Comparison of ENCODE assay signal across 20 mouse cellular contexts in the genomic region with DNA sequence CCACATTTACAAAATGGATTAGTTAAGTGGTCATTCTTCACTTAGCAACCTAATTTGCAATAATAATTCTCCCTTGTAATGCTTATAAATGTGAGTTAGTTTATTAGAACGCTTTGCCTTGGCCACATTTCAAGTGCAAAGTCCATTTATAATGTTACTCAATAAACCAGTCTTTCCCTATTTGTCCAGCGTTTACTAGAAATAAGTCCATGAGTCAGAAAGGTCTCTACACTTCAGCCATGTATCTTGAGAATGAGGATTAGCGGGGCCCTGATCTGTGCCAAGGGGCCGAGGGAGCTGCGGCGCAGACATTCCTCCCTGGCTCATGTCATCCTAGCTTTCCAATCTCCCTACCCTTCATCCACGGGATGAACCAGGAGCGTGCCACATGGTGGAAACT.
DNase-seq lines count a peak whose midpoint lies in the region; ATAC-seq and TF ChIP-seq lines count a peak whose summit lies in the region.
"Had no signal": no experiment of that assay in that cellular context is flagged by ENCODE, and none has a peak within 500 bp of the region (broad histone marks: within the 10 kb centered on the region; RNA-seq: fewer than 3 reads in every experiment).

No protein-coding gene starts in this region.

- in situ Hi-C loops in Patski (cut with MboI; ENCODE audit: low pct_unique_long_range_greater_than_20kb): no loop called here

- no peak for TF ChIP-seq POLR2A in liver, adult 2 months (IDR thresholded peaks at IDR 0.05; ENCODE audit: extremely low read depth, insufficient read depth, low read length)

- 41% methylated on average over 8 of the region's 8 CpGs for WGBS in liver, adult 2 months
- WGBS in liver, embryonic 12.5 days (ENCODE audit: insufficient replicate concordance): 83% methylated on average over 8 of the region's 8 CpGs
- 38% methylated on average over 8 of the region's 8 CpGs for WGBS in stomach, embryonic 15.5 days

- peak overlapping the region; percentile 23 for H3K27ac ChIP-seq in liver, adult 2 months (replicated peaks; ENCODE audit: insufficient read depth, low read depth, low read length)
- no peak overlapping the region for H3K27ac ChIP-seq in liver, embryonic 12.5 days
- H3K27ac ChIP-seq in stomach, embryonic 15.5 days: peak overlapping the region; percentile 75
- H3K27ac ChIP-seq: embryonic facial prominence, embryonic 15.5 days; limb, embryonic 15.5 days; neural tube, embryonic 13.5 days had no signal

- no peaks in the 10 kb centered on the region for H3K79me2 ChIP-seq in liver, adult 2 months (ENCODE audit: control insufficient read depth, insufficient read depth, low read length)

- no peak overlapping the region for H3K9ac ChIP-seq in liver, adult 2 months (ENCODE audit: low read depth, low read length)
- no peak overlapping the region for H3K9ac ChIP-seq in liver, embryonic 12.5 days
- no peak overlapping the region for H3K9ac ChIP-seq in stomach, embryonic 15.5 days
- H3K9ac ChIP-seq: embryonic facial prominence, embryonic 15.5 days; forebrain, postnatal 0 days; limb, embryonic 15.5 days; liver, postnatal 0 days; neural tube, embryonic 13.5 days had no signal

- intact Hi-C loops in heart, postnatal 10 days (cut with DNase I): no loop called here
- intact Hi-C loops in left cerebral cortex, postnatal 14 days (cut with DNase I): loop anchor here (2.0 to 10.0 kb wide), 2 partner anchors 98 to 590 kb away; no protein-coding TSS in a partner anchor

- no peak overlapping the region for H3K4me2 ChIP-seq in liver, embryonic 12.5 days
- H3K4me2 ChIP-seq in stomach, embryonic 15.5 days: no peak overlapping the region; the same call in 1 of the 2 replicates
- H3K4me2 ChIP-seq: embryonic facial prominence, embryonic 15.5 days; limb, embryonic 15.5 days; midbrain, embryonic 11.5 days; neural tube, embryonic 13.5 days had no signal

- no peaks in the 10 kb centered on the region for H3K9me3 ChIP-seq in liver, embryonic 12.5 days (replicated peaks)
- no peaks in the 10 kb centered on the region for H3K9me3 ChIP-seq in stomach, embryonic 15.5 days
- H3K9me3 ChIP-seq: embryonic facial prominence, embryonic 15.5 days; limb, embryonic 15.5 days; neural tube, embryonic 13.5 days had no signal

- TF ChIP-seq CTCF in liver, adult 2 months (IDR thresholded peaks at IDR 0.05; ENCODE audit: low read depth, low read length): no peak
- no peak for TF ChIP-seq CTCF in Patski (IDR thresholded peaks at IDR 0.05)

- DNase-seq in heart, adult 11 months: peak; percentile 50
- DNase-seq in heart, postnatal 10 days: no peak
- DNase-seq in liver, adult 2 months (ENCODE audit: extremely low read depth, low read depth, low spot score): peak; percentile 86
- peak; percentile 68 for DNase-seq in Patski (ENCODE audit: low read depth, low spot score)
- no peak for DNase-seq in left cerebral cortex, postnatal 14 days (ENCODE audit: low spot score in 2 of 2)
- DNase-seq in gastrocnemius, postnatal 4 days (ENCODE audit: low spot score in 2 of 2): no peak
- DNase-seq: adrenal gland, postnatal 25 days; cerebellum, adult 11 months; cerebellum, postnatal 14 days; forebrain, postnatal 0 days; layer of hippocampus, postnatal 36 days; liver, postnatal 0 days; thymus, adult 2 months had no signal

- H3K4me1 ChIP-seq in liver, adult 2 months (ENCODE audit: control insufficient read depth, insufficient read depth, low read length): peaks cover 8% of the 10 kb centered on the region
- no peaks in the 10 kb centered on the region for H3K4me1 ChIP-seq in liver, embryonic 12.5 days
- peaks cover 10% of the 10 kb centered on the region; the same call in 1 of the 2 replicates for H3K4me1 ChIP-seq in stomach, embryonic 15.5 days

- H3K4me3 ChIP-seq in liver, adult 2 months (ENCODE audit: insufficient read depth, low read depth, low read length): no peak overlapping the region
- H3K4me3 ChIP-seq in liver, embryonic 12.5 days: no peak overlapping the region
- H3K4me3 ChIP-seq in stomach, embryonic 15.5 days (replicated peaks): no peak overlapping the region
- H3K4me3 ChIP-seq: embryonic facial prominence, embryonic 15.5 days; limb, embryonic 15.5 days; neural tube, embryonic 13.5 days had no signal

- no peak for ATAC-seq in liver, embryonic 12.5 days
- peak; percentile 90 for ATAC-seq in Patski
- ATAC-seq in stomach, embryonic 15.5 days (ENCODE audit: insufficient read depth, low FRiP score, low read depth): peak; percentile 68
- ATAC-seq: forebrain, postnatal 0 days; hindbrain, embryonic 16.5 days; liver, postnatal 0 days had no signal

- CTCF ChIA-PET in Patski (lab: Charles Lee): interaction anchor here (0.9 to 1.4 kb wide), 2 partner anchors 13 to 720 kb away, joined by 3 to 4 read pairs; no protein-coding TSS in a partner anchor

- no peaks in the 10 kb centered on the region for H3K27me3 ChIP-seq in liver, adult 2 months (ENCODE audit: control insufficient read depth, insufficient read depth, low read length)
- no peaks in the 10 kb centered on the region for H3K27me3 ChIP-seq in liver, embryonic 12.5 days (replicated peaks)
- no peaks in the 10 kb centered on the region for H3K27me3 ChIP-seq in Patski
- H3K27me3 ChIP-seq in stomach, embryonic 15.5 days (replicated peaks): no peaks in the 10 kb centered on the region
- H3K27me3 ChIP-seq: embryonic facial prominence, embryonic 15.5 days; limb, embryonic 15.5 days; neural tube, embryonic 13.5 days had no signal

- POLR2A ChIA-PET in Patski (lab: Charles Lee): no interaction called here

- H3K36me3 ChIP-seq in liver, adult 2 months (ENCODE audit: control insufficient read depth, insufficient read depth, low read length): no peaks in the 10 kb centered on the region
- no peaks in the 10 kb centered on the region for H3K36me3 ChIP-seq in liver, embryonic 12.5 days
- no peaks in the 10 kb centered on the region for H3K36me3 ChIP-seq in stomach, embryonic 15.5 days
- H3K36me3 ChIP-seq: embryonic facial prominence, embryonic 15.5 days; limb, embryonic 15.5 days; neural tube, embryonic 13.5 days had no signal

Comparison
In these comparisons a context has a peak if more than half of its experiments do, and no peak if none do; other contexts are left out.
1. DNase-seq: peak in heart, adult 11 months (single experiment), liver, adult 2 months (single experiment) and Patski (single experiment); none in heart, postnatal 10 days (0 of 2), left cerebral cortex, postnatal 14 days (0 of 2) and gastrocnemius, postnatal 4 days (0 of 2).